In genomic region chr5:107969818-107970217, GRCm38 (mm10) we compare ENCODE assay signal across 2 mouse cellular contexts.
A peak's percentile ranks its signal among the peaks of the same experiment; 100 is the strongest.
TF ChIP-seq lines count a peak whose summit lies in the region.

No protein-coding gene starts in this region.

TF ChIP-seq in CH12.LX, 34 proteins besides CTCF, POLR2A, EP300 and RAD21:
- TF ChIP-seq TBP (conservative IDR thresholded peaks at IDR 0.05; ENCODE audit: low read depth, low read length), result 0 out of 2 replicates have a peak, but pooled peaks have one; percentile 52

TF ChIP-seq in MEL, 35 proteins besides CTCF, POLR2A, EP300 and RAD21:
- TF ChIP-seq TBP (IDR thresholded peaks at IDR 0.05; ENCODE audit: low read depth, low read length), result peak; percentile 69; the same call in 1 of the 2 replicates
TF ChIP-seq in MEL: peak in this region for 1; not testable (repeated sequence) for 34.
